Mouse (Mus musculus) G1E (cell line): Measurements from ENCODE around the gene Alg2.

Experiments used
- CTCF ChIP-seq: IDR thresholded peaks from 2 replicates; pipeline ENCODE4 v1.5.1; 2012; ENCODE audit warnings: low read depth, low read length, inconsistent platforms, mixed read lengths
- GATA1 ChIP-seq: IDR thresholded peaks from 2 replicates; pipeline ENCODE4 v1.6.1; 2012; ENCODE audit warnings: borderline replicate concordance, low read length, inconsistent platforms, mixed read lengths
- TAL1 ChIP-seq: conservative IDR thresholded peaks from 2 replicates; pipeline ENCODE4 v1.6.1; 2012; ENCODE audit warnings: low read depth, low read length, inconsistent platforms, mixed read lengths

GRCm38 (mm10) chr4:47427606-47428005 is 46.5 kb downstream of the Alg2 start:
- TF ChIP-seq CTCF (no peak), GATA1 (no peak), TAL1 (no peak)
